Mouse (Mus musculus) lung, adult 2 months (tissue): ENCODE measurements around the gene Tmem41a. TPM values are rescaled to one million over a fixed set of nuclear protein-coding genes. Genes with fewer than 3 reads are reported as not detected.

ENCODE experiments used
- DNase-seq: peaks from one replicate; pipeline ENCODE4 v3.0.0; 2022
- H3K4me1 ChIP-seq: fragments of 200-500 bp; 2 replicates; pipeline ENCODE4 v1.6.1; 2011; ENCODE audit warnings: low read length; ENCODE audit not compliant: control insufficient read depth, insufficient read depth
- H3K4me3 ChIP-seq: fragments of 200-500 bp; replicated peaks from 2 replicates; pipeline ENCODE3; 2011; ENCODE audit warnings: low read depth, mild to moderate bottlenecking, control low read depth, low read length; ENCODE audit errors: extremely low read depth
- CTCF ChIP-seq: fragments of 200-500 bp; IDR thresholded peaks from 2 replicates; pipeline ENCODE4 v1.5.1; 2011; ENCODE audit warnings: mild to moderate bottlenecking, low read length, control low read depth; ENCODE audit not compliant: insufficient read depth
- POLR2A ChIP-seq: fragments of 200-500 bp; IDR thresholded peaks from 2 replicates; pipeline ENCODE4 v1.6.1; 2011; ENCODE audit warnings: low read depth, mild to moderate bottlenecking, control low read depth, low read length, borderline replicate concordance; ENCODE audit errors: extremely low read depth
- WGBS: fragments of 180-500 bp; shearing (Covaris S2); methylation state at CpG from one replicate; pipeline ENCODE4 v1.1.7; 2018; 5-methylcytosine and 5-hydroxymethylcytosine counted together
- polyA plus RNA-seq: library from polyadenylated mRNA; depleted of rRNA; stranded (reverse); fragments of >200 nt; gene quantifications from 2 replicates; pipeline ENCODE4 v1.2.3, GENCODE M21; 2012; rRNA removed

Gene Tmem41a
- polyA plus RNA-seq, 1 experiment: 19.1 TPM

DNA sequence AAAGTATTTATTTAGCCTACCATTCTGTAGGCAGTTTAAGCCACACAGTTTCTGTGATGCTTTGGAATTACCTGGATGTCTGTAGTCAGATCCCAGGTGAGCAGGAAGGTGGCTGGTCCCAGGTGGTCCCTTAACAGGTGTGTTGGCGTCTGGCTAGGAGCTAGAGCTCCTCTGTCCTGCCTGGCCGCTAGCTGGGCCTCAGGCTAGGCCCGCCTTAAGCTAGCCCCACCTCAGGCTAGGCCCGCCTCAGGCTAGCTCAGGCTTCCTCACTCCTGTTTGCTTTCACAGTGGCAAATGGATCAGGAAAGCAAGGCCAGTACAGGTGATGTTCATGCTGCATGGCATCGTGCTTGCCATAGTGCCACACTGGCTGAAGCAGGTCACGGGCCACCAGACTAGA, 40.5 kb downstream of the Tmem41a start:
- TF ChIP-seq CTCF: no peak
- TF ChIP-seq POLR2A: no peak
- 91% methylated on average over 6 of the region's 6 CpGs for WGBS
- no peak for DNase-seq
- H3K4me3 ChIP-seq: no peak overlapping the region
- no peaks in the 10 kb centered on the region for H3K4me1 ChIP-seq

DNA sequence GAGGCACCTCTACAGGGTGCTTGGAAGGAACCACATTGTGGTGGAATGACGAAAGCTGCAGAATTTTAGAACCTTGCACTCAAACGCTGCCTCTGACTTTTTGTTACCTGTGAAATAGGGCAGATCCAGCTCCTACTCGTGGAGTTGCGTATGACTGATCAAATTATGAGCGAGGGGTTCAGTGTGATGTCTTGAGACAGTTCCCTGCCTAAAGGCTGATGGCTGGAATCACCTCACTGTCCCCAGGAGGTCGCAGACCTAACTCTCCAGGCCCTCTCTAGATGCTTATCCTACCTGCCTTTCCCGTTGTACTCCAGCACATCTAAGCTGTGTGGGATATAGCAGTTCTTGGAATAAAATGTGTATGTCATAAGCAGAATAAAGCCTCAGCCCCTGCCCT, 41.4 kb downstream of the Tmem41a start:
- 89% methylated on average over 7 of the region's 7 CpGs for WGBS
- Histone ChIP-seq H3K4me3 (no peak overlapping the region), H3K4me1 (no peaks in the 10 kb centered on the region)
- no peak for DNase-seq
- TF ChIP-seq POLR2A: no peak
- no peak for TF ChIP-seq CTCF

DNA sequence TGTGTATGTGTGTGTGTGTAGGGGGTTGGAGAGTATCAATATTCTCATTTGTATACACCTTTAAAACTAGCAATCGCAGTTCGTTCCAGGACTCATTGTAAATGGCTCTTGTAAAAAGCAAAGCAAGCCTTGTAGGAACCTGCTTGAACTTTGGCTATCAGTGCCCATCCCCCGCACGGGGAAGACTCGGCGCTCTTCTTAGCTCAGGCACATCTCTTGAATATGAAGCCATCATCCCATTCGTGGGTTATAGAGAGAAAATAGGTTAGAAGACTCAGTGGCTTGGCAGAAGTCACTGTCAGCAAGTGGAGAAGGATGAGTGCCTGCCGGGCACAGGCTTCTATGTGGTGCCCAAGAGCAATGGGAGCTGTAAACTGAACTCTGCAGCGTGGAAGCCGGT, 42.7 kb downstream of the Tmem41a start:
- no peak for DNase-seq
- H3K4me3 ChIP-seq: no peak overlapping the region
- WGBS: 83% methylated on average over 10 of the region's 10 CpGs
- no peak for TF ChIP-seq POLR2A
- no peak for TF ChIP-seq CTCF
- H3K4me1 ChIP-seq: no peaks in the 10 kb centered on the region

- no peak overlapping the region for H3K4me3 ChIP-seq
- DNase-seq: no peak
- WGBS: 76% methylated on average over 5 of the region's 5 CpGs
- H3K4me1 ChIP-seq: no peaks in the 10 kb centered on the region
- no peak for TF ChIP-seq CTCF
- no peak for TF ChIP-seq POLR2A
Observed at GRCm38 (mm10) chr16:21901286-21901685, 46.1 kb downstream of the Tmem41a start.

DNA sequence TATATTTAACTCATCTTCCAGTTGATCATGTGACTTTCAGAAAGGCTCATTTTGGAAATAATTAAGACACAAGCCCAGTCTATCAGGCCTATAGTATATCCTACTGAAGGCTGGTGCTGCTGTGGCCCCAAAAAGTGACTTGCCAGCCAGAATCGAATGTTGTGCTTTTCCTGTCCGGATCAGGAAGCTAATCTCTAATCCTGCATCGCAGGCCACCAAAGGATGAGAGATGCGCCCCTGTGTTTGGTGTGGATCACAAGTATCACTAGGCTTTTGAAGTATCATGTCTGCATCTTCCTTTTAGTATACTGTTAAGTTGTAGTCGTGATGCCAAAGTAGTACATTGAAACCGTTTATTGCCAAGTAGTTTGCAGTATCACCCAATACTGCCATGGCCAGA, 53.5 kb downstream of the Tmem41a start:
- 88% methylated on average over 6 of the region's 6 CpGs for WGBS
- no peak overlapping the region for H3K4me3 ChIP-seq
- no peaks in the 10 kb centered on the region for H3K4me1 ChIP-seq
- no peak for DNase-seq
- no peak for TF ChIP-seq CTCF
- TF ChIP-seq POLR2A: no peak

DNA sequence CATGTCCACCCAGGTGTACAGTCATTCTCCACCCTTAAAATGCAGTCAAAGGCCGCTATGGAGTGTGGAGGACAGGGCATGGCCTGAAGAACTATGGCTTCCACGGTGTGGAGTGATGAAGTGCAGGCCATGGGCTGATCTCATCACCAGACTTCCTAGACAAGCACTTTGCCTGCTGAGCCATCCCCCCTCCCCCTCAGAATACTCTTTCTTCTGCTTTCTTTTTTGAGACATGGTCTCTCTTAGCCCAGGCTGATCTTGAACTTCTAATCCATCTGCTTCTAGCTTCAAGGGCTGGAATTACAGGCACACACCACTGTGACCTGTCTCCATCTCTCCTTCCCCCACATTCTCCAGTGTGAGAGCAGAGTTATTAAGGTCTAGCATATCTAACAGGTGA, 59.8 kb downstream of the Tmem41a start:
- no peak for DNase-seq
- Histone ChIP-seq H3K4me1 (no peaks in the 10 kb centered on the region), H3K4me3 (no peak overlapping the region)
- TF ChIP-seq POLR2A: no peak
- TF ChIP-seq CTCF: no peak
- 81% methylated on average over 2 of the region's 2 CpGs for WGBS

Other genes starting within 250 kb of the Tmem41a start
- gene Ehhadh, start 159.7 kb downstream of the Tmem41a start, polyA plus RNA-seq: 3.0 and 4.3 TPM in 2 replicates
- 1.5 and 1.8 TPM in 2 replicates for gene Map3k13, start 153.2 kb downstream of the Tmem41a start, polyA plus RNA-seq
- gene Liph, start 48.1 kb upstream of the Tmem41a start, polyA plus RNA-seq: 16.5 and 23.6 TPM in 2 replicates
- gene Senp2, start 61.9 kb upstream of the Tmem41a start, polyA plus RNA-seq: 8.1 and 13.7 TPM in 2 replicates
- 3.4 and 5.0 TPM in 2 replicates for gene Igf2bp2, start 215.7 kb upstream of the Tmem41a start, polyA plus RNA-seq